ENCODE assay signal across 7 mouse cellular contexts in genomic region chr11:87443373-87443883, GRCm38 (mm10). TPM values are rescaled to one million over a fixed set of nuclear protein-coding genes. Genes with fewer than 3 reads are reported as not detected.
DNase-seq lines count a peak whose midpoint lies in the region; ATAC-seq and TF ChIP-seq lines count a peak whose summit lies in the region.

No protein-coding gene starts in this region.

- no peak overlapping the region for H3K4me3 ChIP-seq in G1E (ENCODE audit: low read depth, low read length)
- no peak overlapping the region for H3K4me3 ChIP-seq in hindbrain, embryonic 10.5 days

- peak; percentile 73 for DNase-seq in G1E (ENCODE audit: low spot score)
- DNase-seq in brain, embryonic 14.5 days (ENCODE audit: low read depth), result peak; percentile 96
- DNase-seq in fibroblast of lung, adult 2 months (ENCODE audit: low read depth), result peak; percentile 69
- DNase-seq in hindbrain, embryonic 10.5 days (ENCODE audit: low spot score), result peak; percentile 69
- DNase-seq in left cerebral cortex, adult 11 months (ENCODE audit: low spot score), result peak; percentile 83
- DNase-seq in lung, postnatal 36 days, result peak; percentile 80
- DNase-seq in right cerebral cortex, adult 2 months (ENCODE audit: low spot score in 2 of 2), result peak; percentile 47

- H3K9me3 ChIP-seq in G1E (replicated peaks), result no peaks in the 10 kb centered on the region
- no peaks in the 10 kb centered on the region for H3K9me3 ChIP-seq in hindbrain, embryonic 10.5 days

- H3K27me3 ChIP-seq in G1E (ENCODE audit: insufficient read depth, low read length), result peaks cover 9% of the 10 kb centered on the region
- peaks cover 13% of the 10 kb centered on the region for H3K27me3 ChIP-seq in hindbrain, embryonic 10.5 days (ENCODE audit: insufficient read depth, poor library complexity, severe bottlenecking)

- peak; percentile 81 for ATAC-seq in G1E (ENCODE audit: extremely low read depth, insufficient number of reproducible peaks, low FRiP score, poor library complexity, severe bottlenecking)

- TF ChIP-seq CTCF in G1E (IDR thresholded peaks at IDR 0.05; ENCODE audit: low read depth, low read length), result no peak
- no peak for TF ChIP-seq CTCF in brain, embryonic 14.5 days (IDR thresholded peaks at IDR 0.05; ENCODE audit: borderline replicate concordance, extremely low read depth, insufficient read depth, insufficient read length)

- no peak overlapping the region for H3K27ac ChIP-seq in hindbrain, embryonic 10.5 days

- WGBS in hindbrain, embryonic 10.5 days, result under 1% methylated on average over 5 of the region's 5 CpGs

- peaks cover 26% of the 10 kb centered on the region for H3K4me1 ChIP-seq in G1E (ENCODE audit: insufficient read depth, low read depth, low read length)
- H3K4me1 ChIP-seq in hindbrain, embryonic 10.5 days (replicated peaks), result peaks cover 10% of the 10 kb centered on the region; the same call in 1 of the 2 replicates

- TF ChIP-seq POLR2A in brain, embryonic 14.5 days (IDR thresholded peaks at IDR 0.05; ENCODE audit: borderline replicate concordance, extremely low read depth, insufficient read depth, insufficient read length, poor library complexity, severe bottlenecking), result no peak

- H3K36me3 ChIP-seq in G1E (replicated peaks), result no peaks in the 10 kb centered on the region
- H3K36me3 ChIP-seq in hindbrain, embryonic 10.5 days, result no peaks in the 10 kb centered on the region

RNA-seq across cellular contexts. Expression of gene Tex14, which starts 38.6 kb away (rescaled TPM):
- total RNA-seq in G1E (2014; fragmentation: Nextera tagmentation) (not detected in 2 replicates), G1E (2017) (0.12 and 0.16 TPM in 2 replicates)
- polyA plus RNA-seq in G1E (2012), result not detected in 2 replicates
- 0.32 and 1.1 TPM in 2 replicates for polyA plus RNA-seq in brain, embryonic 14.5 days (2012; rRNA removed)
- polyA plus RNA-seq in hindbrain, embryonic 10.5 days (2016; fragmentation: Nextera tagmentation; extraction: Ambion mirVana), result not detected in 2 replicates

RNA-seq across cellular contexts. Expression of gene Rad51c, which starts 38.7 kb away (rescaled TPM):
- total RNA-seq in G1E (2014; fragmentation: Nextera tagmentation), result 4.4 and 4.7 TPM in 2 replicates
- 3.8 and 5.8 TPM in 2 replicates for total RNA-seq in G1E (2017)
- polyA plus RNA-seq in G1E (2012), result 0.59 and 0.74 TPM in 2 replicates
- polyA plus RNA-seq in brain, embryonic 14.5 days (2012; rRNA removed), result 5.9 and 7.6 TPM in 2 replicates
- 12.3 and 13.6 TPM in 2 replicates for polyA plus RNA-seq in hindbrain, embryonic 10.5 days (2016; fragmentation: Nextera tagmentation; extraction: Ambion mirVana)
